Comparison of ENCODE assay signal across 13 mouse cellular contexts in genomic region chr10:93697866-93698483, GRCm38 (mm10). TPM values are rescaled to one million over a fixed set of nuclear protein-coding genes. Genes with fewer than 3 reads are reported as not detected.
"Had no signal": no experiment of that assay in that cellular context is flagged by ENCODE, and none has a peak within 500 bp of the region (broad histone marks: within the 10 kb centered on the region; RNA-seq: fewer than 3 reads in every experiment).

No protein-coding gene starts in this region.

- DNase-seq: kidney, adult 8-10 months; kidney, postnatal 10 days; kidney, postnatal 36 days; layer of hippocampus, postnatal 36 days; liver, postnatal 0 days; lung, embryonic 14.5 days; lung, postnatal 36 days; retina, postnatal 1 day; right cerebral cortex, postnatal 25 days; spleen, adult 18-20 months; thymus, adult 2 months; thymus, postnatal 14 days had no signal

RNA-seq across cellular contexts. Expression of gene Ntn4, which starts 57.5 kb away (rescaled TPM):
- total RNA-seq: neutrophil, adult 5-6 weeks had no signal
